Mouse (Mus musculus) B cell, adult 2 months (primary cell): ENCODE measurements around the gene Spats2.

Experiments used
- DNase-seq, 2 experiments: peaks; one replicate each; pipeline ENCODE4 v3.0.0; 2022

Spats2 gene

GRCm38 (mm10) chr15:99098493-99098861 is 27.2 kb upstream of the Spats2 start:
- no peak for DNase-seq

GRCm38 (mm10) chr15:99099139-99099556 is 26.6 kb upstream of the Spats2 start:
- DNase-seq = peak; percentile 44 to 48

- no peak for DNase-seq
Measured at GRCm38 (mm10) chr15:99099984-99100383, 25.7 kb upstream of the Spats2 start.

- DNase-seq = no peak
Measured at GRCm38 (mm10) chr15:99105238-99105637, 20.5 kb upstream of the Spats2 start.

GRCm38 (mm10) chr15:99107866-99108265 is 17.9 kb upstream of the Spats2 start:
- no peak for DNase-seq

GRCm38 (mm10) chr15:99111139-99111538 is 14.6 kb upstream of the Spats2 start:
- no peak for DNase-seq

- no peak for DNase-seq
Measured at GRCm38 (mm10) chr15:99111809-99112208, 13.9 kb upstream of the Spats2 start.

GRCm38 (mm10) chr15:99112843-99113395 is 12.8 kb upstream of the Spats2 start:
- no peak for DNase-seq

GRCm38 (mm10) chr15:99113396-99113975 is 12.2 kb upstream of the Spats2 start:
- no peak for DNase-seq

GRCm38 (mm10) chr15:99114312-99115064 is 11.2 kb upstream of the Spats2 start:
- no peak for DNase-seq

GRCm38 (mm10) chr15:99115065-99115423 is 10.7 kb upstream of the Spats2 start:
- no peak for DNase-seq

GRCm38 (mm10) chr15:99116539-99116938 is 9.2 kb upstream of the Spats2 start:
- DNase-seq = no peak

- no peak for DNase-seq
Measured at GRCm38 (mm10) chr15:99120814-99121213, 4.9 kb upstream of the Spats2 start.

GRCm38 (mm10) chr15:99122642-99123041 is 3.1 kb upstream of the Spats2 start:
- DNase-seq = no peak

- peak; percentile 12 to 16 for DNase-seq
Measured at GRCm38 (mm10) chr15:99126081-99126815, 532 bp downstream of the Spats2 start.

GRCm38 (mm10) chr15:99126816-99127365 is 1.2 kb downstream of the Spats2 start:
- DNase-seq = no peak

- DNase-seq = no peak
Measured at GRCm38 (mm10) chr15:99127851-99128522, 2.3 kb downstream of the Spats2 start.

GRCm38 (mm10) chr15:99129441-99129840 is 3.7 kb downstream of the Spats2 start:
- DNase-seq = no peak

- DNase-seq = no peak
Measured at GRCm38 (mm10) chr15:99129956-99130910, 4.5 kb downstream of the Spats2 start.

- DNase-seq = no peak
Measured at GRCm38 (mm10) chr15:99138389-99138788, 12.7 kb downstream of the Spats2 start.

- peak; percentile 33 to 47 for DNase-seq
Measured at GRCm38 (mm10) chr15:99139669-99140068, 14.0 kb downstream of the Spats2 start.

GRCm38 (mm10) chr15:99150516-99150915 is 24.8 kb downstream of the Spats2 start:
- DNase-seq = no peak
